Mouse (Mus musculus): ENCODE measurements at regions not wholly inside any gene's neighbourhood (a gene's known extent, or its start where the extent isn't known, plus 50 kb on each side); places are given as distances from the start of the nearest gene placed in this dataset.

DNA sequence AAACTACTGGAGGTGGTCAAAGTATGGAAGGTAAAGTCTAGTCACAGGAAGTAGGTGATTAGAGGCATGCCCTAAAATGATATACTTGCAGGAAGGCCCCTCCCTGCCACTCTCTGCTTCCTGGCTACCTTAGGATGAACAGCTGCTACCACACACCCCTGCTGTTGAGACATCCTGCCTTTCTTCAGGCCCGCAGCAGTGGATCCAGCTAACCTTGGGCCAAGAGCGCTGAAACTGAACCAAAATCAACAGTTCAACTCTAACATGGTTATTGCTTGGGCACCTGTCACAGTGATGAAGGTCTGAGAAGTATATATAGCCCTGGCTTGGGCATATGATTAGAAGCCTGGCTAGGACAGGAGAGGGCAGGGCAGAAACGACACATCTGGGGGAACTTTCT, 352.4 kb downstream of the Prdm2 start:
- DNase-seq (ENCODE audit: low spot score): no peak

- no peak for DNase-seq (ENCODE audit: low spot score)
Measured at GRCm38 (mm10) chr4:142856626-142857025, 356.2 kb downstream of the Prdm2 start.

DNA sequence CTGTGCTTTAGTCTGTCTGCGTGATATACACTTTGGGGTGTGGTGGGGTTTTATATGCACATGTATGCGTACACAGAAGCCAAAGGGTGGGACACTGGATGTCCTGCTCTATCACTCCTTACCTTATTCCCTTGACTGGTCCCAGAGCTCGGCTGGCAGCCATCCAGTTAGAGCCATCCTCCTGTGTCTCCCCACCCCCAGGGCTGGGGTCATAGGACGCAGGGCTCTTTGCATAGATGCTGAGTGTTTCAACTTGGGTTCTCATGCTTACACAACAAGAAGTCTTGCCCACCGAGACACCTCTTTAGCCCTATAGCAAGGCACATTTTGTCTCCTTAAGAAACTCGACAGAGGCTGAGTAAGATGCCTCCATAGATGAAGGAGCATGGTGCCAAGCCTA, 357.2 kb downstream of the Prdm2 start:
- no peak for DNase-seq (ENCODE audit: low spot score)

GRCm38 (mm10) chr4:142853924-142854323, 358.9 kb downstream of the Prdm2 start:
- DNase-seq (ENCODE audit: low spot score): no peak

DNA sequence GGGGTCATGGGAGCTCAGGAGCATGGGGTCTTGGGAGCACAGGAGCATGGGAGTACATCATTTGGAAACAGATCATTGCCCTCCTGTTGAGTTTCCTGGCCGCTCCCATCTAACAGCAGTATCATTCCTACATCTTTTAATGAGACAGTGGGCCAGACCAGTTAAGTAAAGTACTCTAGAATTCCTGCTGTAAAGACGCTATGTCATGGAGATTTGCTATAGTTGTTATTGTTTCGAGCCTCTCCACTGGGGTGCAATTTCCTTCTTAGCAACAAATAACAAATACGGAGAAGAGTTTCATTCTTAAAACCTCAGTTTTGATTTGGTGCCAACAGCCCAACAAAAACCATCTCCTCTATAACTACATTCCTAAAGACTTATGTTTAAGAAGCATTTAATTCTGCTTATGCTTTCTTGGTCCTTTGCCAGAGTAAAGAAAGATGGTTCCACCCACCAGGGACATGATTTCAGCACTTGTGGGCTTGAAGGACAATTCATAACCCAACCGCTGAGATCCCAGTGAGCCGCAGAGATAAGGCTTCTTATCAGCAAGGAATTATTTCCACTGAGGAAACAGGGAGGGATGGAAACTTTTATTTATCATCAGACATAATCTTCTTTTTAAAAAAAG, 367.6 kb downstream of the Prdm2 start:
- DNase-seq (ENCODE audit: low spot score): no peak

DNA sequence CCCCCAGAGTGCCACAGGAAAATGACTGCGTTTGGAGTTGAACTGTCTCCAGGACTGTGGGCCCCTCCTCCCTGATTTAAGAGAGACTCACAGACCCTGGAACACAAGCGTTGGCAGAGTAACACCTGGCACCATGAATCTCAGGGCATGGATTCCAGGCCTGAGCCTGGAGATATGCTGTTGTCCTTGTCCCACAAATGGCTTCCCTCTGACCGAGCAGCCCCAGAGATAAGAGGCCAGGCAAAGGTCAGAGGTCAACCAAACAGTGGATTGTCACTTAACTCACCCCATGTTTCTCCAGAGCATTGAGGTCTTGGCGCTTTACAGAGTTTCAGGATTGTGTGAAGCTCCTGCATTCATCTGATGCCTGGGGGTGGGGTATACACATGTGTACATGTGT, 373.3 kb downstream of the Prdm2 start:
- no peak for DNase-seq (ENCODE audit: low spot score)

DNA sequence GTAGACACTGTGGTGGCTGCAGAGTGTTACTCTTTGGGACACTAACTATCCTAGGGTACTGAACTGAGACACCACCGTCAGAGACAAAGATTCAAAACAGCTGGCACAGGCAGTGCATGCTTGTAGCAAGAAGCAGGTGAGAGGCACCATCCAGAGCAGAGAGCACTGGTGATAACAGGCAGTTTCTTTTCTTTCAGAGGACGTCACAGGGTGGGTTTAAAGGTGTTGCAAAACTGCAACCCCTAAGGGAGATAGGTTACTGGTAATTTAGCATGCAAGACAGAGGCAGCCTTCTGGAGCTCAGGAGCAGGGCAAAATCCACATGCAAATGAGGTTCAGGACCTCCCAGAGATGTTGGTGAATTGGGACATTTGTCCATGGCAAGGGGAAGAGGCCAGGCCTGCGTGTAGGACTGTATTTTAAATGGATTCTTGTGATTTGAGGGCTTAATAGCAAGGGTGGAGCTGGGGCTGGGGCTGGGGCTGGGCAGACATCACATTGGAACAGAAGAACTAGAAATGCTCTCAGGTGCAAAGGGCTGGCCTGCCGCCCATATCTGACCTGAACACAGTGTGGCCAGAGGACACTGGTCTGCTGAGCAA, 374.3 kb downstream of the Prdm2 start:
- no peak for DNase-seq (ENCODE audit: low spot score)

- DNase-seq (ENCODE audit: low spot score): no peak
Measured at GRCm38 (mm10) chr4:142837636-142838035, 375.2 kb downstream of the Prdm2 start.

- no peak for DNase-seq (ENCODE audit: low spot score)
Measured at GRCm38 (mm10) chr4:142829711-142830110, 383.1 kb downstream of the Prdm2 start.

- no peak for DNase-seq (ENCODE audit: low spot score)
Measured at GRCm38 (mm10) chr4:142828969-142829368, 383.8 kb downstream of the Prdm2 start.

- no peak for DNase-seq (ENCODE audit: low spot score)
Measured at GRCm38 (mm10) chr4:142826250-142826893, 386.4 kb downstream of the Prdm2 start.

DNA sequence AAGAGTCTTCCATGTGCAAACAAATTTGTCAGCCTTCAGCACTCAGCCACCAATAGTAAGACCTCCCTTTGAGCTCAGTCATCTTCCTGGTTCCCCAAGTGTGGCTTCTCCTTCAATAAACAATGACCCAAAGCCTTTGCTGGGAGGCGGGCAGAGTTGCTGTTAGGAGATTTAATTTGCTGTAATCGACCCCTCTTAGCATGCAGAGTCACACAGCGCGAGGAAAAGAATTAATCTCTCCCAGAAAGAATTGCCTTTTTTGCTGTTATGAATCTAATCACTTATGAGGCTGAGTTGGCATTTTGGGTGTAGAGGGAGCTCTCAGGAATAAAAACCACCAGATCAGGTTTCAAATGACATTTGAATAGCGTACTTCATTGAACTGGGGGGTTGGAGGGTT, 387.0 kb downstream of the Prdm2 start:
- no peak for DNase-seq (ENCODE audit: low spot score)

DNA sequence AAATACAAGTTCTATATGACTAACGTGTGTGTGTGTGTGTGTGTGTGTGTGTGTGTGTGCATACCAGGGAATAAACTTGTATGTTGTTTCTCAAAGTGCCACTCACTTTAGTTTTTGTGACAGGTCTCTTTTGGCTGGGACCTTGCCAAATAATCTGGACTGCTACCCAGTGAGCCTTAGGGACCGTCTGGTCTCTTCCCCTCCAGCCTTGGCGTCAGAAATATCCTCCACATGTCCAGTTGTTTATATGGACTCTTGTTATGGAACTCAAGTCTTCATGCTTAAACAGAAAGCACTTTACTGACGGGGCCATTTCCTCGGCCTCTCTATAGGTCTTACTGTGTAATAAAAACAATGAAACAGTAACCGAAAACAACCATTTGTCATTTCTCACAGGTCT, 394.4 kb downstream of the Prdm2 start:
- no peak for DNase-seq (ENCODE audit: low spot score)

DNA sequence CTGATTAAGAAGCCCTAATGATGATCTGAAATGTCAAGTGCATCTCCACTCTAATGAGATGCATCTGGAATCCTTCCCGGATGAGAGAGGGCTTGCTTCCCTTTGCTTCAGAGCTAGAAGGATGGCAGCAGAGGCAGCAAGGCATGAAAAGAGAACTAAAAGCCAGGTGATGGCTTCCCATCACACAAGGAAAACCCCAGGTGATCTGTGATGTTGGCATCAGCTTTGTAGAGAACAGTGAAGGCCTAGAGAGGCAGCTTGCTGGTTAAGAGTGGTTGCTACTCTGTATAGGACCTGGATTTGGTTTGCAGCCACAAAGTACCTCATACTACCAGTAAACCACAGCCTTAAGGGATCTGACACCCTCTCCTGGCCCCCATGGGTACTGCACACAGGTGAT, 395.8 kb downstream of the Prdm2 start:
- no peak for DNase-seq (ENCODE audit: low spot score)

DNA sequence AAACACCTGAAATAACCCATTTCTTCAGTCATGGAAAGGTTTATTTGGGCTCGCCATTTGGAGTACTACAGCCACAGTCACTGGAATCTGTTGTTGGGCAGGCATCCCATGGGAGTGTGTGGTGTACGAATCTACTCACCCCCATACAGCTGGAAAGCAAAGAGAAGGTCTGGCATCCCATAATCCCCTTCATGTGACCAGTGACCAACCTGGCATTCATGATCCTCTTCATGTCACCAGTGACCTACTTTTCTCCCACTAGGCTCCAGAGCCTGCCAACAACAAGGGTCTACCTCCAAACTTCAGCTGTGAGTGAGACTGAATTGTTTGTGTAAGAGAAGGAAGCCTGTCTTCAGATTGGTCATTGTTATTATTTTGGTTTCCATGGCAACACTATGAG, 409.0 kb downstream of the Prdm2 start:
- no peak for DNase-seq (ENCODE audit: low spot score)

GRCm38 (mm10) chr4:142799291-142799690, 413.5 kb downstream of the Prdm2 start:
- no peak for DNase-seq (ENCODE audit: low spot score)

GRCm38 (mm10) chr4:142798834-142799233, 414.0 kb downstream of the Prdm2 start:
- no peak for DNase-seq (ENCODE audit: low spot score)

DNA sequence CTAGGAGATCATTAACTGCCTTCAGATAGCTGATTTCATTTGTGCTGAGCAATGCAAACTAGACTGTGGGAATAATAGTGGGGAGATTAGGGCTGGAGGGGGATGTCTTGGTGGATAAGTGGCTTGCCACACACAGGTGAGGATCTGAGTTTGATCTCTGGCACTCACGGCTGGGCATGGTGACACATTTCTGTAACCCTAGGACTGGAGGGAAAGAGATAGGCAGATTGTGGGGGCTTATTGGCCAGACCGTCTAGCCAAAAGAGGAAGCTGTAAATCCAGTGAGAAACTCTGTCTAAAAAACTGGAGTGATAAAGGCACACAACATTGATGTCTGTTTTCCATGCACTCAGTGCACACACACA, 420.2 kb downstream of the Prdm2 start:
- no peak for DNase-seq (ENCODE audit: low spot score)

DNA sequence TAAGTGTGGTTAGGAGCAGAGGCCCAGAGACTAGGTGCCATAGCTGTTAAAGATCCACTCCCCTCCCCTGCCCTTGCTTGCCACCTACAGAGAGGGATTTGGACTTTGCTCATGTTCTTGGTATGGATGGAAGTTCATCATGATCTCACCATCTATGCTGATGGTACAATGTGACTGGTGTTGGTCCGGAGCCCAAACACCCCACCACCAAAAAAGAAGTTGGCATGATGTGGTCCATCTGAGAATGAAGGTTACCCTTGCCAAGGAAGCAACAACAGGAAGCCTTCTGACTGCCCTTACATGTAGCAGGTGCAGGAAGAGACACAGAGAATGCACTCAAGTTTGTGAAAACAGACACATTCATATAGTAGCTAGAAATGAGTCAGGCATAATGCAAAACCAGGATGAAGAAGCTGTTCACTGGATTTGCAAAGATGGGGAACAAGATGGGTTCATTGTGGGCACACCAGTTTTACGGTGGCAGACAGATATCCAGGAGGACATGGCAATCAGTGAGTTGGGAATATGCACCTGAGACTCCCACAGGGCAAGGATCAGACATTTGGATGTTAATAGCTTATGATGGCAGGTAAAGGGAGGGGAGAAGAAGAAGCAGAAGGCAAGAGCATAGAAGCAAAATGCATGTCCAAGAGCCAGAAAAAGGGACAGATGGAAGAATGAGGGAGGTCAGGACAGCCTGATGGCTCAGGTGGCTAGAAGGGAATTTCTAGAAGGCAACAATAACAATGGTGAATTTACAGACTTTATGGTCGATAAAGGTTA, 420.8 kb downstream of the Prdm2 start:
- DNase-seq (ENCODE audit: low spot score): no peak

- no peak for DNase-seq (ENCODE audit: low spot score)
Measured at GRCm38 (mm10) chr4:142789048-142789447, 423.7 kb downstream of the Prdm2 start.

- DNase-seq (ENCODE audit: low spot score): no peak
Measured at GRCm38 (mm10) chr4:142785386-142785785, 427.4 kb downstream of the Prdm2 start.

GRCm38 (mm10) chr4:142776711-142777411, 435.9 kb downstream of the Prdm2 start:
- DNase-seq (ENCODE audit: low spot score): no peak
